8 mouse cellular contexts compared by ENCODE assay signal in genomic region chr16:20097069-20097710, GRCm38 (mm10). TPM values are rescaled to one million over a fixed set of nuclear protein-coding genes. Genes with fewer than 3 reads are reported as not detected.
A peak's percentile ranks its signal among the peaks of the same experiment; 100 is the strongest.
DNase-seq lines count a peak whose midpoint lies in the region; ATAC-seq lines count a peak whose summit lies in the region.

Gene Klhl24, plus strand, starts transcription at chr16:20097542.

- 0 out of 2 replicates have a peak, but pooled peaks cover 8% of the 10 kb centered on the region for H3K36me3 ChIP-seq in hindbrain, embryonic 14.5 days (replicated peaks; ENCODE audit: control insufficient read depth, insufficient read depth)

- H3K4me1 ChIP-seq in hindbrain, embryonic 14.5 days (replicated peaks; ENCODE audit: control insufficient read depth, insufficient read depth, low read length) = peaks cover 14% of the 10 kb centered on the region; the same call in 1 of the 2 replicates

- peak; percentile 97 for ATAC-seq in hindbrain, embryonic 14.5 days (ENCODE audit: low FRiP score)

- DNase-seq in R1 (ENCODE audit: low read depth, low spot score) = peak; percentile 98
- DNase-seq in cerebellum, postnatal 25 days = peak; percentile 92 to 93
- peak; percentile 77 to 89 for DNase-seq in frontal cortex, postnatal 25 days (ENCODE audit: low spot score in 2 of 2)
- DNase-seq in hindbrain, embryonic 14.5 days (ENCODE audit: low spot score) = peak; percentile 95
- peak; percentile 93 to 94 for DNase-seq in layer of hippocampus, postnatal 36 days
- peak; percentile 98 for DNase-seq in lung, postnatal 36 days
- DNase-seq in retina, postnatal 1 day = peak; percentile 98
- DNase-seq in urinary bladder, adult 2 months (ENCODE audit: low spot score) = peak; percentile 77

- peak within 1 kb of the TSS; percentile 99 for H3K9ac ChIP-seq in hindbrain, embryonic 14.5 days

- 1% methylated on average over 29 of the region's 29 CpGs for WGBS in hindbrain, embryonic 14.5 days

- H3K27me3 ChIP-seq in hindbrain, embryonic 14.5 days (ENCODE audit: control insufficient read depth, insufficient read depth, low read length) = no peaks in the 10 kb centered on the region

- peak within 1 kb of the TSS; percentile 93 for H3K4me3 ChIP-seq in hindbrain, embryonic 14.5 days (replicated peaks; ENCODE audit: low read length)

- no peaks in the 10 kb centered on the region for H3K9me3 ChIP-seq in hindbrain, embryonic 14.5 days (ENCODE audit: control insufficient read depth, low read length)

- peak within 1 kb of the TSS; percentile 97 for H3K27ac ChIP-seq in hindbrain, embryonic 14.5 days

- H3K4me2 ChIP-seq in hindbrain, embryonic 14.5 days (replicated peaks) = peak within 1 kb of the TSS; percentile 61

RNA-seq across cellular contexts. Expression of gene Klhl24, which starts in this region (rescaled TPM):
- polyA plus RNA-seq in hindbrain, embryonic 14.5 days (2014; fragmentation: Nextera tagmentation; extraction: Ambion mirVana) = 48.0 and 52.3 TPM in 2 replicates
- 10 to 100 TPM; 86.7 to 89.8 TPM for total RNA-seq in layer of hippocampus, postnatal 36 days (2021)
- 31.8 and 39.7 TPM in 2 replicates for polyA plus RNA-seq in urinary bladder, adult 2 months (2012; rRNA removed)

Comparison
In these comparisons a context has a peak if more than half of its experiments do, and no peak if none do; other contexts are left out.
1. Peak in every context shown above with its lines: DNase-seq, ATAC-seq, H3K4me3 ChIP-seq and H3K27ac ChIP-seq.